Mouse (Mus musculus) liver, embryonic 15.5 days (tissue): ENCODE measurements at regions not wholly inside any gene's neighbourhood (a gene's known extent, or its start where the extent isn't known, plus 50 kb on each side); places are given as distances from the start of the nearest gene placed in this dataset.

Experiments used
- ATAC-seq: fragments of 200-750 bp; cut with Nextera tagmentation; 2 replicates; pipeline ENCODE4 v1.8.0; 2017; ENCODE audit warnings: moderate number of reproducible peaks, mild to moderate bottlenecking, moderate library complexity; ENCODE audit not compliant: insufficient read depth
- H3K27ac ChIP-seq: fragments of 300-500 bp; sonication (generic); replicated peaks from 2 replicates; pipeline ENCODE4 v1.5.1; 2015; ENCODE audit warnings: mild to moderate bottlenecking, inconsistent platforms
- H3K27me3 ChIP-seq: fragments of 300-500 bp; sonication (generic); 2 replicates; pipeline ENCODE4 v1.6.1; 2015; ENCODE audit warnings: mild to moderate bottlenecking, inconsistent platforms
- H3K36me3 ChIP-seq: fragments of 300-500 bp; sonication (generic); replicated peaks from 2 replicates; pipeline ENCODE4 v1.6.1; 2015; ENCODE audit warnings: moderate library complexity, mild to moderate bottlenecking, inconsistent platforms
- H3K4me1 ChIP-seq: fragments of 300-500 bp; sonication (generic); replicated peaks from 2 replicates; pipeline ENCODE4 v1.6.1; 2015; ENCODE audit warnings: inconsistent platforms
- H3K4me2 ChIP-seq: fragments of 300-500 bp; sonication (generic); 2 replicates; pipeline ENCODE4 v1.6.1; 2015; ENCODE audit warnings: moderate library complexity, mild to moderate bottlenecking, inconsistent platforms
- H3K4me3 ChIP-seq: fragments of 300-500 bp; sonication (generic); replicated peaks from 2 replicates; pipeline ENCODE4 v1.5.1; 2015; ENCODE audit warnings: mild to moderate bottlenecking, inconsistent platforms
- H3K9ac ChIP-seq: fragments of 300-500 bp; sonication (generic); 2 replicates; pipeline ENCODE4 v1.6.1; 2015; ENCODE audit warnings: moderate library complexity, mild to moderate bottlenecking, inconsistent platforms
- H3K9me3 ChIP-seq: fragments of 300-500 bp; sonication (generic); replicated peaks from 2 replicates; pipeline ENCODE4 v1.6.1; 2016; ENCODE audit warnings: inconsistent platforms
- WGBS: fragments of 180-500 bp; shearing (Covaris S2); methylation state at CpG from one replicate; pipeline ENCODE4 v1.1.7; 2015; ENCODE audit warnings: mixed read lengths; ENCODE audit not compliant: insufficient replicate concordance; 5-methylcytosine and 5-hydroxymethylcytosine counted together

DNA sequence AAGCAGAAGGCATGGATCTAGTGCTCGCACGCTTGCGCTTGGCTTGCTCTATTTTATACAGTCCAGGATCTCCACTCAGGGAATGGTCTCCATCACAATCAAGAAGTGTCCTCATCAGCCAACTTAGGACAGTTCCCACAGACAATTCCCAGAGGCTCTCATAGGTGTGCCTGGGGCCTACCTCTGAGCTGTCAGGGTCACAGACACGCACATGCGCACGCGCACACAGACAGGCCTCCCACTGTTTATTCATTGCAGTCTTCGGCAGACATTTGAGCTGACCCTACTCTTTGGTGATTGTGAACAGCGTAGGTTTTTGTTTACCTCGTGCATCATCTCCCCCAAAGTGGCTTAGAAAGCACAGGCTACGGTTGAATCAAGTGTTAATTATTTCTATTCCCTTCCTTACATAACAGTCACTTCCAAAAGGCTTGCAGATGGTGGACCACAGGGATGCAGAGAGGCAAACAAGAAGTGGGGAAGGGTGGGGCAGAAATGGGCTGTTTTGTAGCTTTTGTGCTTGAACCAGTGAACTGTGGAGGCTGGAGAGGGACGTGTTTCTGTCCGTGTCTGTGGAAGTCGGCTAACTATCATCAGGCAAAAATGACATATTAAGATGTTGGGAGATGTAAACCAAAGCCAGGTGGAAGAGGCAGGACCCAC, 53.5 kb upstream of the Smg1 start:
- Histone ChIP-seq H3K9me3 (no peaks in the 10 kb centered on the region), H3K27me3 (no peaks in the 10 kb centered on the region), H3K4me2 (no peak overlapping the region), H3K36me3 (no peaks in the 10 kb centered on the region), H3K27ac (no peak overlapping the region), H3K4me1 (no peaks in the 10 kb centered on the region), H3K9ac (no peak overlapping the region), H3K4me3 (no peak overlapping the region)
- 76% methylated on average over 14 of the region's 14 CpGs for WGBS
- no peak for ATAC-seq

DNA sequence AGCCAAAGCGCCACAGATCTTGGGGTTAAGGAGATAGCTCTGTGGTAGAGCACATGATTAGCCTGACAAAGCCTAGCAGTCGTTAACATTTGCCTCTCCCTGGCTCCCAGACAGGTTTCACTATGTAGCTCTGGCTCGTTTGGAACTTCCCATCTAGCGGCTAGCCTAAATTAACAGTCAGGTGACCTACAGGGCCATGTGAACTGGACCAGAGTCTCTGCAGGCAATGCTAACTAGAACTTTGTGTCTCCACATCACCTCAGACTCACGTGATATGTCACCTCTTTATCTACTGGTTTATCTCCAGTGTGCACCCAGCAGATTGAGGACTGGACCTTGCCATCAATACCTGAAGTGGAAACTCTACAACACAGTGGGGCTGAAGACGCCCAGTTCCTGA, 52.4 kb upstream of the Smg1 start:
- Histone ChIP-seq H3K9ac (no peak overlapping the region), H3K36me3 (no peaks in the 10 kb centered on the region), H3K4me1 (no peaks in the 10 kb centered on the region), H3K9me3 (no peaks in the 10 kb centered on the region), H3K4me2 (no peak overlapping the region), H3K27ac (no peak overlapping the region), H3K27me3 (no peaks in the 10 kb centered on the region), H3K4me3 (no peak overlapping the region)
- 52% methylated on average over 6 of the region's 6 CpGs for WGBS
- no peak for ATAC-seq

DNA sequence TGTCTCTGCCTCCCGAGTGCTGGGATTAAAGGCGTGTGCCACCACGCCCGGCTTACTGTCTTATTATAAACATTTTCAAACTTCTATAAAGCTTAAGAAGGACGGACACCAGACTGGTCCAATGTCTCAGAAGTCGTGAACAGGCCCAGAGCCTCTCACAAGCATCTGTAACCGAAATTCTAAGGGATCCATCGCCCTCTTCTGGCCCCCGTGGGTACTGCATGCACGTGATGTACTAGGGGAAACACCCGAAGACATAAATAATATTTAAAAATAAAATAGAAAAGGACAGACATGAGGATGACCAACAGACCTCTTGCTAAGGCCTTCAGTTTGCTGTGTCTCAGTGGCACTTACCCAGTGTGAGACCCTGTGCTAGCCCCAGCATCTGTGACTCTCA, 51.8 kb upstream of the Smg1 start:
- Histone ChIP-seq H3K9me3 (no peaks in the 10 kb centered on the region), H3K36me3 (no peaks in the 10 kb centered on the region), H3K4me3 (no peak overlapping the region), H3K27ac (no peak overlapping the region), H3K4me2 (no peak overlapping the region), H3K4me1 (no peaks in the 10 kb centered on the region), H3K9ac (no peak overlapping the region), H3K27me3 (no peaks in the 10 kb centered on the region)
- WGBS = 72% methylated on average over 11 of the region's 11 CpGs
- no peak for ATAC-seq

DNA sequence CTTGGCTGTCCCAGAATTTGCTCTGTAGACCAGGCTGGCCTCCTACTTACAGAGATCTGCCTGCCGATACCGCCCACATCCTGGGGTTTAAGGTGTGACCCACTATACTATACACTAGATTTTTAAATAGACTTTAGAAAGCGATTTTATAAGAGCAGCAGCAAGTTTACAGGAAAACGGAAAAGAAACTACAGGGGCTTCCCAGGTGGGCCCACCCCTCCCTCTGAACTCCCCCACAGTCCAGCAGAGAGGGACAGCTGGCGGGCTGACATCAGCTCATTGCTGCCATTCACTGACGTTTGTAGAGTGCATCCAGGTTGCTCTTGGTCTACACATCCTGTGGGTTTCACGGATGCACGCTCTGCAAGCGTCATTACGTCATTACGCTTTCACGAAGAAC, 51.2 kb upstream of the Smg1 start:
- no peak for ATAC-seq
- Histone ChIP-seq H3K9me3 (no peaks in the 10 kb centered on the region), H3K4me2 (no peak overlapping the region), H3K4me3 (no peak overlapping the region), H3K9ac (no peak overlapping the region), H3K27me3 (no peaks in the 10 kb centered on the region), H3K4me1 (no peaks in the 10 kb centered on the region), H3K27ac (no peak overlapping the region), H3K36me3 (no peaks in the 10 kb centered on the region)
- 79% methylated on average over 12 of the region's 12 CpGs for WGBS
